Mouse (Mus musculus) spleen, embryonic (tissue): ENCODE results near the gene Smc3.
"Not testable (repeated sequence)": the region's sequence is repeated elsewhere in the genome, so short reads cannot be mapped to it uniquely, and the experiment has no call there.

Source experiments
- CTCF ChIA-PET: fragments of 350-600 bp; sonication (Branson Sonifier 250); formaldehyde crosslinking; loops from one replicate; lab custom pipeline; 2022; lab: Charles Lee

Gene Smc3

DNA sequence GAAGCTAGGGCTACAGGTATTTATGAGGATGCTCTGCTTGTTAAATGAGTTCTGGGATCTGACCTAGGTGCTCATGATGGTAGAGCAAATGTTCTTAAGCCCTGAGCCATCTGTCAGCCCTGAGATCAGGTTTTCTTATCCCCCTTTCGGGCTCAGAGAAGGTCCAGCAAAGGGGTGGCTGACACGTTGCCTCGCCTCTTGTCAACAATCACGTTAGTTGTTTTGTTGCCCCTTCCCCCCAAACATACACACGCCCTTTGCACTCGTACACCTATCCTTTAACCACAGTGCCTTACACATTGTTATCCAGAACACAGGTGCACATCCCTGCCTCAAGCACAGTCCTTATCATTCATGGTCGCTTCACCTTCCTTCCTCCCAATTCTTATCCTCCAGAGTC lies 50.7 kb downstream of the Smc3 start:
- CTCF ChIA-PET, result no interaction called here

DNA sequence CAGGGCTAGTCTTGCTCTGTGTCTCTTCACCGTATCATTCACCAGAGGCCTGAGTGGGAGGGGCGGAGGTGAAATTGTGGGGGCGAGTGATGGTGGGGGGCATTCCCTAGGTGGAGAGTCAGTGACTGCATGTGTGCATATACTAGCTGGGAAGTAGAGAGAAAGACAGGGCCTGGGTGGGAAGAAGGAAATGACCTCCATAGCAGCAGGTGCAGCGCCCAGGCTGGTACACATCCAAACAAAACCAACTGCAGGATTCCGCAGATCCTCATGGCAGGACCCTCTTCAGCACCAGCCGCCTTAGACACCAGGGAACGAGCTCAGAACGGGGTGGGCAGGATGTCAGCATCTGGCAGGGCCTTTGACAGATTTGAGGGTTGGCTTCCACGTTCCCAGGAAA lies 52.1 kb downstream of the Smc3 start:
- CTCF ChIA-PET, result no interaction called here

DNA sequence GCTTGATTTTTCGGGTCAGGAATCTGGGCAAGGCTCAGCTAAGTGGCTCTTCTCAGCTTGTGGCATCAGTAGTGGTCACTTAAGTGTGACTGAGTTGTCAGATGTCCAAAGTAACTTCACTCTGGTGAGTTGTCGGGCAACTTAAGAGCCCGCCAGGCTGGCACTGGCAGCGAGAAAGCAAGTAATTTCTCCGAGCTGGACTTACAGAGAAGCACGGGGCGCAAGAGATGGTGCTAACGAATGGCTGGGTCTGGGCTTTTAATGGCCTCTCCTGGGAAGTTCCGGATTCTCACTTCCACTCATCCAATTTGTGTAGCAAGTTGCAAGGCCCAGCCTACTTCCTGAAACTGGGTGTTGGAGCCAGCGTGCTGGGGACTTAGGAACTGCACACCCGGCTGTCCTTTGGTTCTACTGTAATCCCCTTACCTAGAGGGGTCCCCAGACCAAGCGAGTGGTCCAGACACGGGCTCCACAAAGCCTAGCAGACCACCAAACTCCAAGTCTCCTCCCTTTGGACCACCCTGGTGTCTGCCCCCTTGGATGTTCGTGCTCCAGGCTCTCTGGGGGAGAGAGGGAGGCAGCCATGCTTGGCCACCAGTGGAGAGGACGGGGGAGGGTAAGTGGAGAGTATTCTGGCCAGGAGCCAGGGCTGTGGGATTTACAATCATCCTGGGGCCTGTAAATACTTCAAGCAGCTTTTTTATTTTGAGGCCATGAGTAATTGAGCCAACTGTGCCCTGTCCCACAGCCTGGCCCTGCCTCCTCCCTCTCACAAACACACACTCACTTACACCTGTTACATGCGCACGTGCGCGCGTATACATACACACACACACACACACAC lies 53.6 kb downstream of the Smc3 start:
- CTCF ChIA-PET, result no interaction called here

DNA sequence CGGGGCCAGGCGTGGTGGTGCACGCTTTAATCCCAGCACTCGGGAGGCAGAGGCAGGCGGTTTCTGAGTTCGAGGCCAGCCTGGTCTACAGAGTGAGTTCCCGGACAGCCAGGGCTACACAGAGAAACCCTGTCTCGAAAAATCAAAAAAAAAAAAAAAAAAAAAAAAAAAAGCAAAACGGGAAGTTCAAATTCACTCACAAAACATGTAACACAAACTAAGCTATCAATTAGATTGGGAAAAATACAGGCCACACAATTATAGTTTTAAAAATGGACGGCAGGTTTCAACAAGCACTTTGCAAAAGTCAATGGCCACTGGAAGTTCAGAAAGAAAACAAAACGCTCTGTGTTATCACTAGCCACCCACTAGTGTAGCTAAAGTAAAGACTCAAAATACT lies 56.2 kb downstream of the Smc3 start:
- CTCF ChIA-PET, result not testable (repeated sequence)

DNA sequence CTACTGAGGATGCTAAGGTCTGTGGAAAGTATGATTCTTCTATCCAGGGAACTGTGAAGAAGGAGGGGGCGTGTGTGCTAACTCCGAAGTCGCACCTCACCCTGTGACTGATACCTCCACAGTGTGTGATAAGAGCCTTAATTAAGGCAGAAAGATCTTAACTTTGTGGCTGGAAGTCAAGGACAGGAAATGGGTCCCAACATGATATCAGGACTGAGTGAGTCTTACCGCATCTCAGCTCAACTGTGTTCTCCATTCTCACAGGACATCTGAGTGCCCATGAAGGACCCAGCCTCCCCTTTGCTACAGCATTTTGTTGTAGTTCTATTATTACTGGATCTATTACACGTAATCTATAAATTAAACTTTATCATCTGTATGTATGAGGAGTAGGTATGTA lies 57.2 kb downstream of the Smc3 start:
- CTCF ChIA-PET, result no interaction called here

DNA sequence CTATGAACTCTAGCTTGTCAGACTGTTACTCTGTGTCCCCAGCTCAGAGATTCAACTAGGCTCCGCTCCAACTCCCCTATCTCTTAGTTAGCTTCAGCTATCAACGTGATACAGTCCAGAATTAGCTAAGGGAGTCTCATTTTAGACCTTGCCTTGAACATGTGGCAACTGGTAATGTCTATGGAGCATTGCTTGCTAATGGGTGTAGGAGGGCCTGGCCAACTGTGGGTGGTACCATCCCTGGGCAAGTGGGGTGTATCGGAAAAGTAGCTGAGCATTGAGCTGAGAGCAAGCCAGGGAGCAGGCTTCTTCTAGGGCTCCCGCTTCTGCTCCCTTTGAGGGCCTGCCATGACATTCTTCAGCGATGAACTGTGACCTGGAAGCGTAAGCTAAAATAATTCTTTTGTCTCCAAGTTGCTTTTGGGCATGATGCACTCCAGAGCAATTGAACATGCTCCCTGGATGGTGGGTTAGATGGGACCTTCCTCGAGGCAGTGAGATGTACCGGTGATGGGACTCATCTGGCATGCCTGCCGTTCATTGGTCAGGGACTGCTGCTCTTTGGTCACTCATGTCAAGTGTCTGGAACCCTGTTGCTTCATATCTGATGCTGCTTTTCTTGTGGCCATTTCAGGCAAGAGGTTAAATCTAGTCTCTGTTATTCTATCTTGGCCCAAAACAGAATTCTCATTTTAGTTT lies 60.7 kb downstream of the Smc3 start:
- CTCF ChIA-PET, result no interaction called here

DNA sequence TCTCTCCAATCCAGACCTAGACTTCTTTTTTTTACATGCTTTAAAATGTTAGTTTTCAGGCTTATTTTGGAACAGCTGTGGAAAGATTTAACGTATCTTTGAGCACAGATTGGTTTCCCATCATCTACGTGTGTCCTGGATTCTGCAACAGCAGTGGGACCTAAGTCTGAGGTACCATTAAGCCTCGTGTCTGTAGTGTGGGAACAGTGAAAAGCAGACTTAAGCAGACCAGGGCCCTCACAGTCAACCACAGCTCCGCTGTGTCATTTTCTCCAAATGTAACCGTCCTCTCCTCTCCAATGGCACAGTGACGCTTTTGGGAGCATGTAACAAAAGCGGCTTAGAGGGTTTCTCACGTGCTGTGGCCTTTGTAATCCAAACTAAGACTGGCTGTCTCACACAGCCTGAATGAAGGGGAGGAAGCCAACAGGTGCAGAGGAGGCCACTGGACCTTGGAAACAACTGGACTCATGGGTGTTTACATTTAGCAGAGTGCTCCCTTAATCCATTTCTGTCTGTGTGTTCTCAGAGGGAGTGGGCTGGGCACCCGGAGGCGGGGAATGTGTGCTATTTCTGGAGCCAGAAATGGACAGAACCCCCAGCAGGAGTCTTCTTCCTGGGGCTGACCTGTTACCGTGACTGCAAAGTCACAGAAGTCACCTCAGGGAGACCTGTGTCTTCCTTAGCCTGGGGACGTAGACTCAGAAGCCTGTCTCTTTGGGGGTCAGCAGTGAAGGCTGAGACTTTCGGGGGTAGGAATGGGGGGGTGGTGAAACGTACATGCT lies 61.9 kb downstream of the Smc3 start:
- CTCF ChIA-PET, result no interaction called here

DNA sequence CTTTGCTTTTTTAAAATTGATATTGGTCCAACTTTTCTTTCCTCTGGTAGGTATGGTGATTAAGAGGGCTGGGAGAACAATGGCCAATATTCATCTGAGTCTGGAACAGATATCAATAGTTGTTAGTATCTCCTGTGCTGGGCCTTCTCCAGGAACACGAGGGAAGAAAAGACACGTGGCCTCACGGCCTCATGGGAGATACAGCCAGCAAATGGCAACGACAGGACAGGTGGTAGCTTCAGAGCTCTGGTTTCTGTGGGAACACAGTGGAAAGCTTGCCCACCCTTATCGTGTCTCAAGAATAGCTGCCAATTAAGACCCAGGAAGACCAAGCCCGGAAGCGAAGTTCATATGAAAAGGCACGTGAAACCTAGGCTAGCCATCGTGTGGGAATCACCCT lies 64.6 kb downstream of the Smc3 start:
- CTCF ChIA-PET, result no interaction called here

DNA sequence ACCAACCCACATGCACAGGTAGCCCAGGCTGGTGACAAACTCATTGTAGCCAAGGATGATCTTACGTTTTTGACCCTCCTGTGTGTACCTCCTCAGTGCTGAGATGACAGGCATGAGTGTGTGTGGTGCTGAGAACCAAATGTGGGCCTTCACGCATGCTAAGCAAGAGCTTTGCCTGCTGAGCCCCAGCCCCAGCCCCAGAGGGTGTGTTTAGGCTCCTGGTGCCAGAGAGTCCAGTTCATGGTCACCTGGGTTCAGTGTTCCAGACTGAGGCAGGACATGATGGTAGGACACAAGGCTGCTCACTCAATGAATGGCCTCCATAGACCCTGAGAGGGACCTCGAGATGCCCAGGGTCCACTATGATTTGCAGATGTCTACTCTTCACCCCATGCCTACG lies 65.2 kb downstream of the Smc3 start:
- CTCF ChIA-PET, result no interaction called here

DNA sequence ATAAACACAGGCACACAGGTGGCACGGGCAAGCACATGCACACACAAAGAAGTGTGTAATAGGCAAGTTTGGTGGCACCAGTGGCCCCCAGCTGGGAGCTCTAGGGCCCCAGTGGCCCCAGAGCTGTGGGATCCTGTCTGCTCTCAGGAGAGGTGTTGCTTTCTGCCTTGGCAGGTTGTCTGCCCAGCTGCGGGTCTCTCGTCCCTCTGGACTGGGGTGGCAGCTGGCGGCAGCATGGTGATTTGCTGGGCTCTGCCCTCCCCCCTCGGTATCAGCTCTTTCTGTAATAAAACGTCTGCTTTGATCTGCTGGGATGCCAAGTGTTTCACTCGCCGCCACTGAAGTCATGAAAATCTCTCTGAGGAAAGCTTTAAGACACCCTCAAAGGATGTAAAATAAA lies 66.5 kb downstream of the Smc3 start:
- CTCF ChIA-PET, result no interaction called here

DNA sequence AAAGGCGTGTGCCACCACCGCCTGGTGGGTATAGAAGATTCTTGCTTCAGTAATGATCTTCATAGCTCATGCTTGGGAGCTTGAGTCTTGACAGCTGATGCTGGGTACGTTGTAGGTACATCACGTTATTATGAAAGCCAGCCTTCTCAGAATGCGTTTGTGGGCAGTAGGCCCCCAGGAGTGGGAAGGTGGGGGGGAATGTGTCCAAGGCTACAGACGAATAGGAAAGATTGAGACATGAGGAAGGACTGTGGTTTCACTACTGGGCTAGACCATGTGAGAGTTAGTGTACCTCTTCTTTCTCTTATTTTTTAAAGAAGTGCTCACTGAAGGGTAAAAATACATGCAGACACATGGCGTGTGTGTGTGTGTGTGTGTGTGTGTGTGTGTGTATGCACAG lies 68.6 kb downstream of the Smc3 start:
- CTCF ChIA-PET, result no interaction called here

DNA sequence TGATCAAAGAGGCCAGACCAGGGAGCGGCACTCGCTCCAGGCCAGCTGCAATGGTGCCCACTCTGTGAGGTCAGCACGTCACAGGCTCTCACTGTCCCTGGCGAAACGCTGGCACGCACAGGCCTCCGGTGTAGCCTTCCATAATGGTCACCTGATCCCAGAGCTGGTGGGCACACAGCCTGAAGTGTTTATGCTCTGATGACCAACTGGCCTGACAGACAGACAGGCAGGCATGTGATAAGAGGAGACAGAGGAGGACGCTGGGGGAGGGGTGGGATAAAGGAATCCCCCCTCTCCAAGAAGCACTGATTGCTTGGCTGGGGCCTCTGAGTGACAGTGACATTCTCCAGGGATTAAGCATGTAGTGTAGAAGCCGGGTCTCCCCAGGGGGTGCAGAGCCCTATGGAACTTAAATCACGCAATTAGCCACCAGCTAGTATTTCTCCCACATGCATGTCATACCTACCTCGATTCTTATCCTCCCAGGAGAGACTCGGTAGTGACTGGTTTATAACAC lies 70.5 kb downstream of the Smc3 start:
- CTCF ChIA-PET, result no interaction called here

DNA sequence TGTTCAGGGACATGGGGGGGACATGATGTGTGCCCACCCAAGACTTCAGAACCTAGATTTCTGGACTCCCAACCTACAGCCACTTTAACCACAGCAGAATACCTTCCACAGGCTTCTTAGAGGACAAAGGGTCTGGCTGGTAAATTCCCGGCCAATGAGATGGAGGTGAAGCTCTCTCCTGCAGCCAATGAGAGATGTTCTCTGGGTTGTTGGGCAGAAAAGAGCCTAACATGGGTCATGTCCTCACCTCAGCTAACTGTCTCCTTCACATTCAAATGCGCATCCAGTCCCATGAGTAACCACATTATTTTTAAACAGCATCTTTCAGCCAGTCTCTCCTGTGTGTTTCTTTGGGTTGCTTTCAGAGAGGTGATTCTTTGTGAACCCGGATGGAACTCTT lies 71.2 kb downstream of the Smc3 start:
- CTCF ChIA-PET, result no interaction called here

DNA sequence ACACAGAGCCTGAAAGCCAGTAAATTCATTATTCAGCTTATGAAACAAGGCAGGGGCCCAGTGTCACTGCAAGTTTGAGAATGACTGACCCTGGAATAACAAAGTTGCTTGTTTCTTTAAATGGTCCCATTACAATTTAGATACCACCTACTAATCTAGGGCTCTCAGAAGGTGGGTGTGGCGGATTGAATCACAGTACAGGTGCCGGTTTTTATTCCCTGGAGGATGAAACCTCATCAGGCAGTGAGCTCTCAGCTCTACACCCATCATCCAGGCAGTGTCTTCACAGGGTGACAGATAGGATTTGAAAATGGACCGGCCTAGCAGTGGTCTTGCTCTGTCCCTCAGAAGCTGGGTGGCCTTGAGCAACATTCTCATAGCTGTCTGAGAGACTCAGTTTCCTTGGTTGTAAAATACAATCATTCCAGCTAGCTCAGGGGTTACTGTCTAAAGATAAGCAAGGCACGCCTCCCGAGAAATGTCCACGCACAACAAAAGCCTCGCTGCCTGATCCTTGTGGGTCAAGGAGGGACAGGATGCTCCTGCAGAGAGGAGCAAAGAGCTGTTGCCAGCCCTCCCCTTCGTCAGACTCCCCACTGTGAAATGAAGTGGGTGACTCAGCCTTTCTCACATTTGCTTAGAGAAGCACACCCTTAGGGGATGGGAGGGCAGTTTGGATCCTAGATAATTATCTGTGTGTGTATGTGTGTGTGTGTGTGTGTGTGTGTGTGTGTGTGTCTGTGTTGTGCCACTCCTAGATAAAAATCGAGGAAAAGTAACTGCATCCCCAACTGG lies 74.1 kb downstream of the Smc3 start:
- CTCF ChIA-PET, result no interaction called here

DNA sequence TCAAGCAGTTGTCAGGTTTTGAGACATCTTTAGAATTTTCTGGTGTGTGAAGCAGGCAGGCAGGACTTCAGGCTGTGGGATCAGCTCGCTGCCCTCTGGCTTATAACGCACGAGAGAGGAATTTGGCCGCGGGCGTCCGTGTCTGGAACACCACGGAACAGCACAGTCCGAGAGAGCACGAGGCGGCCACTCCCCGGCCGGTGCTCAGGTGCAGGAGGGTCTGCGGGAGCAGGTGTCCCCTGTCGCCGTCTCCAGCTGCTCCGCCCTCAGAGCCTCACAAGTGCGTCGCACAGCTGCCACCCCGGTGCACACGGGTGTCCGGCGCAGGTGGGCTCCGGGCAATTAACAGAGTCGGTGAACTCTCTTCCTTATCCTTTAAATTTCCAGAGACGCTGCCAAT lies 76.0 kb downstream of the Smc3 start:
- CTCF ChIA-PET, result no interaction called here

DNA sequence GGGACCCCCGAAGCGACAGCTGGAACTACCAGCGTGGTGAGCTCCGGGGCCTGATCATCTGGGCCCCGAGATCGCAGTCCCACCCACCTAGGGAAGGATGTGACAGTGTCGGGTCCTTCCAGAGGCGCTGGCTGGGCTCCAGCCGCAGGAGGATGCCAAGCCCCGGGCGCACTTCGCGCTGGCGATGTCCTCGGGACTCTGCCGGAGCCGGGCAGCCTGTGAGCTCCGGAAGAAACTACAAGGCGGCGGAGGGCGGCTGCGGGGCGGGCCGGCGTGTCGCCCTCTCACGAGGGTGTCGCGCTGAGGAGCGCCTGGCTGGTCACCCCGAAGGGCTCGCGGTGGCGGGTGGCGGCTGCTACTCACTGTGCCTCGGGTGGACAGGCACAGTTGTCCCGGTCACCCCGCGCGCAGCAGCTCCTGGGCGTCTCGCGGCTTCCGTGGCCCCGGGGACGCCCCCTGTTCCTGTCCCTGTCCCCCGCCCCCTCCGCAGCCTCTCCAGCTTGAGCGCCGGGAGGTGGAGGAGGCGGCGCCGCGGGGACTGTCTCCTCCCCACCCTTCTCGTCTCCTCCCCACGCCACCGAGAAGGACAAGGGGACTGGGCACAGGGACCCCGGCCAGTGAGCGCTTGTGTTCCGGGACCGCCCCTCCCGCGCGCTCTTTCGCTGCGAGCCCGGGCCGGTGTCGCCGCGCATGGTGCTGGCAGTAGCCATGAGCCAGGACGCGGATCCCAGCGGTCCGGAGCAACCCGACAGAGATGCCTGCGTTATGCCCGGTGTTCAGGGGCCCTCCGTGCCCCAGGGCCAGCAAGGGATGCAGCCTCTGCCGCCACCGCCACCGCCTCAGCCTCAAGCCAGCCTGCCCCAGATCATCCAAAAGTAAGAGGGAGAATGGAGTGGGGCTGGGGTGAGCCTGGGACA lies 76.8 kb downstream of the Smc3 start, which contains the start of gene Rbm20:
TSS of gene Rbm20 (plus strand) at position 589 of the 917 bp plus-strand sequence.
- CTCF ChIA-PET, result no interaction called here

DNA sequence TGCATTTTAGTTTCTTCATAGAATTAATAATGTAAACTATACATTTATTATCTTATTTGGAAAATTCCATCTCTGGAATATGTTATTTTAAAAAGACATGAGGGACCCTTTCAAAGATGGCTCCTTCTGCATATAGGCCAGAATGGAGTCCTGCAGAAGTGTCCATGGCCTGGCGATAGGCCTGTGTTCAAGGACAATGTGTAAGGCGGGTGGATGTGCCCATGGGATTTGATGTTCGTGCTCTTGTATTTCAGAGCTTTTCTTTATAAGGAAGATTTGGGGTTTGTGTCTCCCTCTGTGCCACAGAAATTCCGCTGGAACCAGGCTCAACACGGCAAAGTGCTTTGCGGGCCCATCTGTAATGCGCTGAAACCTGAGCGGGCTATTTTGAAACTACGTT lies 79.0 kb downstream of the Smc3 start:
- CTCF ChIA-PET, result no interaction called here

DNA sequence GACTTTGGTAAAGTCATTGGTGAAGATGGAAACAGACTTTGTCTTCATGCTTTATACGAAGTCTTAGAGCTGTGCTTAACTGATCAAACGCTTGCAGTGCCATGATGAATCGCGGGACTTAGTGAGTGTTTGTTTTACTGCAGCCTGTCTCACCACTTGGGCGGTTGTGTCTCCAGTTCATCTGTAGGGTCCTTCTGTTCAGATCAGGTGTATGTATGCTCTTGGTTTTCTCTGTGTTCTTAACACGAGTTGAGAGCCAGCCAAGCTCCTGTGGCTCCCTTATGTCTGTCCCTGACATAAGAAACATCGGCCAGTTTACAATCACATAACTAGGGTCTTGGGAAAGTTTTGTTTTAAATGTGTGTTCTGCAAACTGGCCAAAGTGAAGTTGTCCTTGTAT lies 79.8 kb downstream of the Smc3 start:
- CTCF ChIA-PET, result no interaction called here

DNA sequence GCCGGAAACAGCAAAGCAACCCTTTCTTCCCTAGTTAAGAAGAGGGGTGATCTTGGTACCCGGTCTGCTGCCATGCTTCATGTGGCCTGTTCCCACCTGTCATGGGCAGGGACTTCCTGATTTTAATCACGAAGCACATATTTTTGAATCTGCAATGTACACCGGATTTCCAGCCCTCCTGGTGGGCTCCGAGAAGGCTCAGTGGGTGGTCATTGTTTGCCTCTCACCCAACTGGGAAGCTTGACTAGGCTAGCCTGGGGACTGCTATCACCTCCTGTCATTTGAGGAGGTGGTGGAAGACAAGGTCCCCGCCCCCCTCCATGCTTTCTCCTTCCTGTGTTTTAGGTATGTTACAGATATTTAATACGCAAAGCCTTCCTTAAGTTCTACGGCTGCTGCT lies 82.2 kb downstream of the Smc3 start:
- CTCF ChIA-PET, result no interaction called here

DNA sequence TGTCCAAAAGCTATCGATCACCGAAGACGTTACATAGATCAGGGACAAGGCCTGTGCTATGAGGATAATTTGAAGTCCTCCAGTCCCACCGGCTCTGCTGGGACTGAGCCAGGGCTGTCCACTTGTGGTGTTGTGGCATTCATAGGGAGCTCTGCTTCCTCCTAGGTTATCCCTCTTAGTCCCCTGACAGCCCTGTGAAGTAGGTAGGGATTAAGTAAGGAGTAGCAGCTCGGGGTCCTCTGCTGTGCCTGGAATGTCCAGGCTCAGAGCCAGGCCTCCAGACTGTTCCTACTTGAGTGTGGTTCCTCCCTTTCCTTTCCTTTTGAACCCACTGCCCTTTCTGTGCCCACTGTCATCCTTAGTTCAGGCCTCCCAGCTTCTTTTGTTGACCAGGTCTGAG lies 87.4 kb downstream of the Smc3 start:
- CTCF ChIA-PET, result no interaction called here
